ENCODE assay signal across 23 mouse cellular contexts in genomic region chr10:71789936-71790335, GRCm38 (mm10).
"Had no signal": no experiment of that assay in that cellular context is flagged by ENCODE, and none has a peak within 500 bp of the region (broad histone marks: within the 10 kb centered on the region; RNA-seq: fewer than 3 reads in every experiment).

No protein-coding gene starts in this region.

- H3K4me1 ChIP-seq: kidney, embryonic 15.5 days; limb, embryonic 10.5 days; limb, embryonic 13.5 days; liver, embryonic 12.5 days; liver, embryonic 15.5 days; lung, embryonic 15.5 days; megakaryocyte, embryonic 14.5 days; midbrain, embryonic 10.5 days; midbrain, embryonic 13.5 days; neural tube, embryonic 12.5 days; neural tube, embryonic 15.5 days had no signal

- H3K9me3 ChIP-seq: kidney, embryonic 15.5 days; limb, embryonic 10.5 days; limb, embryonic 13.5 days; liver, embryonic 12.5 days; liver, embryonic 15.5 days; lung, embryonic 15.5 days; midbrain, embryonic 10.5 days; midbrain, embryonic 13.5 days; neural tube, embryonic 12.5 days; neural tube, embryonic 15.5 days had no signal

- H3K4me3 ChIP-seq: kidney, embryonic 15.5 days; left cerebral cortex, adult 2 months; limb, embryonic 10.5 days; limb, embryonic 13.5 days; liver, embryonic 12.5 days; liver, embryonic 15.5 days; lung, embryonic 15.5 days; megakaryocyte, embryonic 14.5 days; midbrain, embryonic 10.5 days; midbrain, embryonic 13.5 days; neural tube, embryonic 12.5 days; neural tube, embryonic 15.5 days had no signal

- H3K36me3 ChIP-seq: kidney, embryonic 15.5 days; limb, embryonic 10.5 days; limb, embryonic 13.5 days; liver, embryonic 12.5 days; liver, embryonic 15.5 days; lung, embryonic 15.5 days; midbrain, embryonic 10.5 days; midbrain, embryonic 13.5 days; neural tube, embryonic 12.5 days; neural tube, embryonic 15.5 days had no signal

- H3K27me3 ChIP-seq: kidney, embryonic 15.5 days; limb, embryonic 13.5 days; liver, embryonic 12.5 days; liver, embryonic 15.5 days; lung, embryonic 15.5 days; megakaryocyte, embryonic 14.5 days; midbrain, embryonic 13.5 days; neural tube, embryonic 12.5 days; neural tube, embryonic 15.5 days had no signal

- H3K27ac ChIP-seq: kidney, embryonic 15.5 days; left cerebral cortex, adult 2 months; limb, embryonic 10.5 days; limb, embryonic 13.5 days; liver, embryonic 12.5 days; liver, embryonic 15.5 days; lung, embryonic 15.5 days; midbrain, embryonic 10.5 days; midbrain, embryonic 13.5 days; neural tube, embryonic 12.5 days; neural tube, embryonic 15.5 days; stomach, postnatal 0 days had no signal

- H3K4me2 ChIP-seq: kidney, embryonic 15.5 days; limb, embryonic 13.5 days; liver, embryonic 12.5 days; liver, embryonic 15.5 days; lung, embryonic 15.5 days; midbrain, embryonic 13.5 days; neural tube, embryonic 12.5 days; neural tube, embryonic 15.5 days had no signal

- ATAC-seq: liver, embryonic 12.5 days; midbrain, embryonic 13.5 days had no signal

- DNase-seq: kidney, postnatal 10 days; kidney, postnatal 36 days; layer of hippocampus, postnatal 36 days; liver; lung, adult 18-20 months; lung, postnatal 36 days; right cerebral cortex, adult 18-20 months; right cerebral cortex, postnatal 14 days; right cerebral cortex, postnatal 4 days; thymus, postnatal 36 days had no signal

- H3K9ac ChIP-seq: kidney, embryonic 15.5 days; limb, embryonic 13.5 days; liver, embryonic 12.5 days; liver, embryonic 15.5 days; lung, embryonic 15.5 days; midbrain, embryonic 13.5 days; neural tube, embryonic 12.5 days; neural tube, embryonic 15.5 days had no signal
